Mouse (Mus musculus) forebrain, embryonic 10.5 days (tissue): Measurements from ENCODE around the gene Olfr1496. TPM values are rescaled to one million over a fixed set of nuclear protein-coding genes. Genes with fewer than 3 reads are reported as not detected.

Experiments used
- polyA plus RNA-seq: library from polyadenylated mRNA; unstranded; fragments of >200 nt; fragmentation: Nextera tagmentation; extraction: Ambion mirVana; gene quantifications from 2 replicates; pipeline ENCODE4 v1.2.1, GENCODE M21; 2016

Olfr1496 gene
- polyA plus RNA-seq, 1 experiment from 2014 or later: not detected

Other genes with a start within 250 kb of the Olfr1496 start
- gene Olfr1480, start 250.0 kb upstream of the Olfr1496 start, polyA plus RNA-seq: not detected in 2 replicates
- not detected in 2 replicates for gene Olfr1484, start 194.4 kb upstream of the Olfr1496 start, polyA plus RNA-seq
- gene Olfr1487, start 160.5 kb upstream of the Olfr1496 start, polyA plus RNA-seq: not detected in 2 replicates
- not detected in 2 replicates for gene Olfr1489, start 146.3 kb upstream of the Olfr1496 start, polyA plus RNA-seq
- gene Olfr1490, start 126.8 kb upstream of the Olfr1496 start, polyA plus RNA-seq: not detected in 2 replicates
- gene Olfr1491, start 80.6 kb upstream of the Olfr1496 start, polyA plus RNA-seq: not detected in 2 replicates
- gene Olfr1493-ps1, start 54.6 kb upstream of the Olfr1496 start, polyA plus RNA-seq: not detected in 2 replicates
- gene Olfr1494, start 38.1 kb upstream of the Olfr1496 start, polyA plus RNA-seq: not detected in 2 replicates
- not detected in 2 replicates for gene Olfr1495, start 13.3 kb upstream of the Olfr1496 start, polyA plus RNA-seq
- gene Olfr1497, start 20.3 kb downstream of the Olfr1496 start, polyA plus RNA-seq: not detected in 2 replicates
- not detected in 2 replicates for gene Olfr1499, start 41.6 kb downstream of the Olfr1496 start, polyA plus RNA-seq
- gene Olfr1500, start 52.6 kb downstream of the Olfr1496 start, polyA plus RNA-seq: not detected in 2 replicates
- not detected in 2 replicates for gene Olfr1501, start 72.8 kb downstream of the Olfr1496 start, polyA plus RNA-seq
- not detected in 2 replicates for gene Olfr1502, start 83.9 kb downstream of the Olfr1496 start, polyA plus RNA-seq
- not detected in 2 replicates for gene Olfr1504, start 120.0 kb downstream of the Olfr1496 start, polyA plus RNA-seq
- not detected in 2 replicates for gene Olfr1505, start 135.7 kb downstream of the Olfr1496 start, polyA plus RNA-seq